Mouse (Mus musculus) heart, postnatal 0 days (tissue): ENCODE results near the gene Wdr63.

ENCODE experiments used
- CTCF ChIP-seq: IDR thresholded peaks from 2 replicates; pipeline ENCODE4 v1.5.1; 2016; ENCODE audit warnings: antibody characterized with exemption, control low read depth, low read depth
- EP300 ChIP-seq: IDR thresholded peaks from 2 replicates; pipeline ENCODE4 v1.6.1; 2016; ENCODE audit warnings: antibody characterized with exemption, low read depth

- TF ChIP-seq CTCF (no peak), EP300 (no peak)
Measured at GRCm38 (mm10) chr3:146149156-146150057, 41.5 kb upstream of the Wdr63 start, which contains the start of gene Mcoln2.
